Mouse (Mus musculus) midbrain, embryonic 14.5 days (tissue): ENCODE results near the gene Ankrd12. TPM values are rescaled to one million over a fixed set of nuclear protein-coding genes. Genes with fewer than 3 reads are reported as not detected.

ENCODE experiments used
- ATAC-seq: fragments of 200-750 bp; cut with Nextera tagmentation; 2 replicates; pipeline ENCODE4 v1.8.0; 2017; ENCODE audit warnings: moderate number of reproducible peaks, moderate library complexity; ENCODE audit not compliant: low FRiP score, low TSS enrichment
- DNase-seq: peaks from one replicate; pipeline ENCODE4 v3.0.0-alpha.2; 2015
- H3K27ac ChIP-seq: fragments of 300-500 bp; sonication (generic); replicated peaks from 2 replicates; pipeline ENCODE4 v1.5.1; 2014; ENCODE audit warnings: mild to moderate bottlenecking, low read depth, low read length, moderate library complexity
- H3K27me3 ChIP-seq: fragments of 300-500 bp; sonication (generic); 2 replicates; pipeline ENCODE4 v1.6.1; 2014; ENCODE audit warnings: low read length, control low read depth, mixed read lengths; ENCODE audit not compliant: control insufficient read depth, insufficient read depth
- H3K36me3 ChIP-seq: fragments of 300-500 bp; sonication (generic); 2 replicates; pipeline ENCODE4 v1.6.1; 2014; ENCODE audit warnings: low read length, control low read depth; ENCODE audit not compliant: control insufficient read depth, insufficient read depth
- H3K4me1 ChIP-seq: fragments of 300-500 bp; sonication (generic); 2 replicates; pipeline ENCODE4 v1.6.1; 2014; ENCODE audit warnings: mild to moderate bottlenecking, antibody characterized with exemption, low read length, control low read depth; ENCODE audit not compliant: control insufficient read depth, insufficient read depth
- H3K4me2 ChIP-seq: fragments of 300-500 bp; sonication (generic); 2 replicates; pipeline ENCODE4 v1.6.1; 2014; ENCODE audit warnings: mild to moderate bottlenecking, low read length, moderate library complexity
- H3K4me3 ChIP-seq: fragments of 300-500 bp; sonication (generic); replicated peaks from 2 replicates; pipeline ENCODE4 v1.5.1; 2014; ENCODE audit warnings: low read depth, low read length
- H3K9ac ChIP-seq: fragments of 300-500 bp; sonication (generic); replicated peaks from 2 replicates; pipeline ENCODE4 v1.6.1; 2014; ENCODE audit warnings: mild to moderate bottlenecking, low read length, moderate library complexity
- H3K9me3 ChIP-seq: fragments of 300-500 bp; sonication (generic); 2 replicates; pipeline ENCODE4 v1.6.1; 2016; ENCODE audit warnings: low read length, control low read depth, mixed read lengths; ENCODE audit not compliant: control insufficient read depth
- WGBS: fragments of 180-500 bp; shearing (Covaris S2); extraction: QIAGEN DNeasy Blood & Tissue Kit; methylation state at CpG from one replicate; pipeline ENCODE4 v1.1.7; 2014; 5-methylcytosine and 5-hydroxymethylcytosine counted together
- polyA plus RNA-seq: library from polyadenylated mRNA; unstranded; fragments of >200 nt; fragmentation: Nextera tagmentation; extraction: Ambion mirVana; gene quantifications from 2 replicates; pipeline ENCODE4 v1.2.1, GENCODE M21; 2014

Gene Ankrd12
- polyA plus RNA-seq, 1 experiment from 2014 or later = 152 TPM

- ATAC-seq (no peak), DNase-seq (no peak)
- no peaks in the 10 kb centered on the region for H3K9me3 ChIP-seq
- H3K27ac ChIP-seq = no peak overlapping the region
- WGBS = 68% methylated on average over 11 of the region's 11 CpGs
- no peak overlapping the region for H3K4me3 ChIP-seq
- no peaks in the 10 kb centered on the region for H3K27me3 ChIP-seq
- H3K9ac ChIP-seq = no peak overlapping the region
- H3K4me2 ChIP-seq = no peak overlapping the region
- peaks cover 21% of the 10 kb centered on the region; the same call in 1 of the 2 replicates for H3K36me3 ChIP-seq
- H3K4me1 ChIP-seq = no peaks in the 10 kb centered on the region
These were observed 109.1 kb downstream of the Ankrd12 start for GRCm38 (mm10) chr17:65967751-65968150.

- Histone ChIP-seq H3K9me3 (no peaks in the 10 kb centered on the region), H3K4me1 (no peaks in the 10 kb centered on the region), H3K4me2 (no peak overlapping the region), H3K27ac (no peak overlapping the region), H3K9ac (no peak overlapping the region), H3K4me3 (no peak overlapping the region), H3K27me3 (no peaks in the 10 kb centered on the region), H3K36me3 (0 out of 2 replicates have a peak, but pooled peaks cover 3% of the 10 kb centered on the region)
- WGBS = 99% methylated on average over 2 of the region's 2 CpGs
- ATAC-seq (no peak), DNase-seq (no peak)
These were observed 114.6 kb downstream of the Ankrd12 start for GRCm38 (mm10) chr17:65962263-65962662.

- no peaks in the 10 kb centered on the region for H3K36me3 ChIP-seq
- no peak overlapping the region for H3K9ac ChIP-seq
- no peak overlapping the region for H3K4me2 ChIP-seq
- no peaks in the 10 kb centered on the region for H3K27me3 ChIP-seq
- DNase-seq (no peak), ATAC-seq (no peak)
- H3K27ac ChIP-seq = no peak overlapping the region
- H3K4me1 ChIP-seq = no peaks in the 10 kb centered on the region
- no peaks in the 10 kb centered on the region for H3K9me3 ChIP-seq
- no peak overlapping the region for H3K4me3 ChIP-seq
- 92% methylated on average over 2 of the region's 2 CpGs for WGBS
These were observed 115.2 kb downstream of the Ankrd12 start for GRCm38 (mm10) chr17:65961606-65962136.

DNA sequence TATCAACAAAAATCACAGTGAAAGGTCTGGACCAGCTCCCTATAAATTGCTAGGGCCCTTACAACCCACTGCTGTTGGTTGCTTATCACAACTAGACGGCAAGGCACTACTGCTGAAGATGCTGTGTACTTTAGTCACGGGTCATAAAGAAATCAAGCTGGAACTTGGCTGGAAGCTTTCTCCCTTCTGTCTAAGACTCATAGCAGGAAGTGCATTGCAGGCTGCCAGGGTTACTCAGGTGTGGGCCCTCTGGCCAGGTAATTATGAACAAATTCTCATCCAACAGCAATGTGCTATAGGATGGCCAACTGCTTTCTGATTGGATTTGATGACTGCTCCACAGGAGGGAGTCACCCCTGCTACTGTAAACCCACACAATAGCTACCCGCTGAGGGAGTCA, 117.9 kb downstream of the Ankrd12 start:
- Histone ChIP-seq H3K4me3 (no peak overlapping the region), H3K9me3 (no peaks in the 10 kb centered on the region), H3K27me3 (no peaks in the 10 kb centered on the region), H3K36me3 (no peaks in the 10 kb centered on the region), H3K4me2 (no peak overlapping the region), H3K4me1 (no peaks in the 10 kb centered on the region), H3K27ac (no peak overlapping the region), H3K9ac (no peak overlapping the region)
- WGBS = 84% methylated on average over 3 of the region's 3 CpGs
- DNase-seq = no peak
- ATAC-seq = no peak

GRCm38 (mm10) chr17:65958366-65958765, 118.5 kb downstream of the Ankrd12 start:
- Histone ChIP-seq H3K27ac (no peak overlapping the region), H3K4me2 (no peak overlapping the region), H3K4me1 (no peaks in the 10 kb centered on the region), H3K4me3 (no peak overlapping the region), H3K27me3 (no peaks in the 10 kb centered on the region), H3K9me3 (no peaks in the 10 kb centered on the region), H3K36me3 (no peaks in the 10 kb centered on the region), H3K9ac (no peak overlapping the region)
- 93% methylated on average over 1 of the region's 1 CpGs for WGBS
- no peak for DNase-seq
- ATAC-seq = no peak

GRCm38 (mm10) chr17:65957782-65958325, 119.0 kb downstream of the Ankrd12 start:
- no peak overlapping the region for H3K4me2 ChIP-seq
- H3K36me3 ChIP-seq = no peaks in the 10 kb centered on the region
- no peaks in the 10 kb centered on the region for H3K9me3 ChIP-seq
- no peak for DNase-seq
- no peaks in the 10 kb centered on the region for H3K4me1 ChIP-seq
- ATAC-seq = no peak
- H3K4me3 ChIP-seq = no peak overlapping the region
- H3K9ac ChIP-seq = no peak overlapping the region
- WGBS = 93% methylated on average over 8 of the region's 8 CpGs
- H3K27ac ChIP-seq = no peak overlapping the region
- H3K27me3 ChIP-seq = no peaks in the 10 kb centered on the region

GRCm38 (mm10) chr17:65956993-65957781, 119.7 kb downstream of the Ankrd12 start:
- no peaks in the 10 kb centered on the region for H3K27me3 ChIP-seq
- no peaks in the 10 kb centered on the region for H3K36me3 ChIP-seq
- H3K4me3 ChIP-seq = no peak overlapping the region
- no peak overlapping the region for H3K4me2 ChIP-seq
- no peak for DNase-seq
- no peak overlapping the region for H3K27ac ChIP-seq
- H3K4me1 ChIP-seq = no peaks in the 10 kb centered on the region
- ATAC-seq = no peak
- H3K9me3 ChIP-seq = no peaks in the 10 kb centered on the region
- no peak overlapping the region for H3K9ac ChIP-seq
- WGBS = 86% methylated on average over 14 of the region's 14 CpGs

DNA sequence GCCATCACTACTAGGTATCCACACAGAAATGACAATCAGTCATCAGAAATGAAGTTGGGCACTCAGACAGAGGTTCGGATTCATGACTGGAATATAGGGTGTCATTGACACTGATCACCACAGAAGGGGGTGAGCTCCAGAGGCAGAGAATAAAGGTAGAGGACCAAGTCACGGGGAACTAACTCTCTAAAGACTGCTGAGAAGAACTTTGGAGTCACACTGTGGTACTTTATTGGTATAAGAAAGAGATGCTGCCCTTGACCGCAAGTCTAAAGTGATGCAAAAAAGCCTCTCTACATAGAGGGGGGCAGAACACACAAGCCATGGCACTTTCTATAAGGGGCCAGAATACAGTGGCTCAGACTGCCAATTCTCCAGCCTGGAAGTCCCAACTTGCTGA, 120.7 kb downstream of the Ankrd12 start:
- H3K27ac ChIP-seq = no peak overlapping the region
- H3K4me3 ChIP-seq = no peak overlapping the region
- no peak overlapping the region for H3K9ac ChIP-seq
- H3K9me3 ChIP-seq = no peaks in the 10 kb centered on the region
- no peaks in the 10 kb centered on the region for H3K27me3 ChIP-seq
- 59% methylated on average over 3 of the region's 3 CpGs for WGBS
- no peaks in the 10 kb centered on the region for H3K4me1 ChIP-seq
- ATAC-seq (no peak), DNase-seq (no peak)
- H3K36me3 ChIP-seq = no peaks in the 10 kb centered on the region
- H3K4me2 ChIP-seq = no peak overlapping the region

GRCm38 (mm10) chr17:65953959-65954358, 122.9 kb downstream of the Ankrd12 start:
- DNase-seq (no peak), ATAC-seq (no peak)
- H3K27ac ChIP-seq = no peak overlapping the region
- no peak overlapping the region for H3K9ac ChIP-seq
- peaks cover 12% of the 10 kb centered on the region; the same call in 1 of the 2 replicates for H3K4me1 ChIP-seq
- 54% methylated on average over 4 of the region's 4 CpGs for WGBS
- no peaks in the 10 kb centered on the region for H3K27me3 ChIP-seq
- H3K36me3 ChIP-seq = no peaks in the 10 kb centered on the region
- H3K4me3 ChIP-seq = no peak overlapping the region
- H3K4me2 ChIP-seq = no peak overlapping the region
- no peaks in the 10 kb centered on the region for H3K9me3 ChIP-seq
